Mouse (Mus musculus) hindbrain, embryonic 10.5 days (tissue): ENCODE data around the gene Arsg. TPM values are rescaled to one million over a fixed set of nuclear protein-coding genes. Genes with fewer than 3 reads are reported as not detected.
A peak's percentile ranks its signal among the peaks of the same experiment; 100 is the strongest.

Experiments used
- DNase-seq: peaks from one replicate; pipeline ENCODE4 v3.0.0-alpha.2; 2017; ENCODE audit warnings: low spot score
- H3K27ac ChIP-seq: fragments of 300-500 bp; sonication (generic); 2 replicates; pipeline ENCODE4 v1.5.1; 2016; ENCODE audit warnings: mild to moderate bottlenecking, moderate library complexity
- H3K27me3 ChIP-seq: fragments of 300-500 bp; sonication (generic); 2 replicates; pipeline ENCODE4 v1.6.1; 2016; ENCODE audit warnings: mild to moderate bottlenecking; ENCODE audit not compliant: poor library complexity, insufficient read depth, severe bottlenecking
- H3K36me3 ChIP-seq: fragments of 300-500 bp; sonication (generic); 2 replicates; pipeline ENCODE4 v1.6.1; 2016; ENCODE audit warnings: mild to moderate bottlenecking, moderate library complexity
- H3K4me1 ChIP-seq: fragments of 300-500 bp; sonication (generic); replicated peaks from 2 replicates; pipeline ENCODE4 v1.6.1; 2016; ENCODE audit warnings: mild to moderate bottlenecking
- H3K4me3 ChIP-seq: fragments of 300-500 bp; sonication (generic); 2 replicates; pipeline ENCODE4 v1.5.1; 2016; ENCODE audit warnings: mild to moderate bottlenecking, moderate library complexity
- H3K9me3 ChIP-seq: fragments of 300-500 bp; sonication (generic); 2 replicates; pipeline ENCODE4 v1.6.1; 2016; ENCODE audit warnings: mild to moderate bottlenecking, moderate library complexity
- WGBS: fragments of 180-500 bp; shearing (Covaris S2); methylation state at CpG from one replicate; pipeline ENCODE4 v1.1.7; 2016; 5-methylcytosine and 5-hydroxymethylcytosine counted together
- polyA plus RNA-seq: library from polyadenylated mRNA; unstranded; fragments of >200 nt; fragmentation: Nextera tagmentation; extraction: Ambion mirVana; gene quantifications from 2 replicates; pipeline ENCODE4 v1.2.1, GENCODE M21; 2016

Gene Arsg
- polyA plus RNA-seq, 1 experiment from 2014 or later = 3.8 TPM

DNA sequence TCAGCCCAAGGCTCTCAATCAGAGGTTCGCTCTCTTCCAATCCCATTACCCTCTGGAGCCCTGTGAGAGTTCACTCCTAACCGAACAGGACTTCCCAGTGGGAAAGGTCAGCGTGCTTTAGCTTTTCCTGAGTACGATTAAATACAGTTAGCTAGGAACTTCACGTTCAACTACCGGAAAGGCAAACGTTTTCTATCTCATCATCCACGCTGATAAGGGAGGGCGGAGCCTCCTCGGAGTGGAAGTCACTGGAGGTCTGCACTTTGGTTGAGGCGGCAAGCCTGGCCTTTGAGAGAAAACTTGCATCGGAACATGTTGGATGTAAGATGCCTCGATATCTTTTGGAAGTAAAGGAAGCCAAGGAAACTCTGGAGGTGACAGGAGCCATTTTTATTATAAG lies 113.8 kb downstream of the Arsg start:
- Histone ChIP-seq H3K9me3 (no peaks in the 10 kb centered on the region), H3K27ac (no peak overlapping the region), H3K36me3 (no peaks in the 10 kb centered on the region), H3K4me3 (no peak overlapping the region), H3K27me3 (no peaks in the 10 kb centered on the region), H3K4me1 (peaks cover 27% of the 10 kb centered on the region)
- WGBS = 73% methylated on average over 13 of the region's 13 CpGs
- no peak for DNase-seq

DNA sequence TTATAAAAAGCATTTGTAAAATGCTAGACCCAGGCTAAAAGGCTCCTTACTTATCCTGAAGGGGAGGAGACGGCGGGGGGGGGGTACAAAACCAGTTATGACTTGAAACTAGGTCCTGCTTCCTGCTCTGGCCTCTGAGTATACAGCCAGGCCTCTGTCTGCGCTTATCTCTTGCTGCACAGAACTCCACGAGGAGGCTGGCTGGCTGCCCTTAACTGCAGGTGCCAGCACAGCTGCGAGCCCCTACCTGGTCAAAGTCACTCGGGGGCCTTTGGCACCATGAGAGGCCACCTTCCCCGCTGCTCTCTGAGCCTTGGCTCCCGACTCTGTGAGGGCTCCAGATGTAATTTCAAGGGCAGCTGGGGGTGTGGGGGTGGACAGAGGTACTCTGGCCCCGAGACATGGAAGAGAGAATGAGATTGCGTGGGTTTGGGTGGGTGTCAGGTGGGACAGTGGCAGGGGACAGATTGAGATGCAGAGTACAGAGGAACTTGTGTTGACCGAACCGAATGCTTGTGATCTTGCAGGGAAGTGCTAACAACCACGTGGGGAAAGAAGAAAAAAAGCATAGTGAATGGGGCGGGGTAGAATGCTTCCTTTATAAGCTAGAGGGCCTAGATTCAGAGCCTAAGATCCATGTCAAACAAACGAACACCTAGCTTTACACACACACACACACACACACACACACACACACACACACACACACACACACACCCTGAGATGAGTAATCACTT lies 114.6 kb downstream of the Arsg start:
- no peaks in the 10 kb centered on the region for H3K9me3 ChIP-seq
- peak overlapping the region; percentile 12; the same call in 1 of the 2 replicates for H3K27ac ChIP-seq
- H3K4me1 ChIP-seq = peaks cover 19% of the 10 kb centered on the region
- H3K27me3 ChIP-seq = no peaks in the 10 kb centered on the region
- DNase-seq = no peak
- WGBS = 79% methylated on average over 15 of the region's 15 CpGs
- no peak overlapping the region for H3K4me3 ChIP-seq
- no peaks in the 10 kb centered on the region for H3K36me3 ChIP-seq

DNA sequence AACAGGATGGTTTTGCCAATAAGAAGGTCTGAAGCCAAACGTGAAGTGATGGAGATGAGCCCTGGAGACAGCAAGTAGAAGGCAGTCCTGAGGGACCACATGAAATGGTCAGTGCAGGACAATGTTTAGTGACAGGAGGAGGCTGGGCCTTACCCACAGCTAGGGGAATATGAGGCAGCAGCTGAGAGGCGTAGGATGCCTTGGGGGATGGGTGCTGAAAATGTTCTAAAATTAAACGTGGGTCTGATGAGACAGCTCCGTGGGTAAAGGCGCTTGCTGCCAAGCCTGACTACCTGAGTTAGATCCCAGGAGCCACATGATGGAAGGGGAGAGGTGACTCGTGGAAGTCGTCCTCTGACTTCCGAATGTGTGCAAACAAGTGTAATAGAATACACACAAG lies 116.8 kb downstream of the Arsg start:
- Histone ChIP-seq H3K4me3 (no peak overlapping the region), H3K36me3 (no peaks in the 10 kb centered on the region), H3K4me1 (peaks cover 2% of the 10 kb centered on the region; the same call in 1 of the 2 replicates), H3K9me3 (no peaks in the 10 kb centered on the region), H3K27ac (no peak overlapping the region), H3K27me3 (no peaks in the 10 kb centered on the region)
- no peak for DNase-seq
- 87% methylated on average over 8 of the region's 8 CpGs for WGBS

DNA sequence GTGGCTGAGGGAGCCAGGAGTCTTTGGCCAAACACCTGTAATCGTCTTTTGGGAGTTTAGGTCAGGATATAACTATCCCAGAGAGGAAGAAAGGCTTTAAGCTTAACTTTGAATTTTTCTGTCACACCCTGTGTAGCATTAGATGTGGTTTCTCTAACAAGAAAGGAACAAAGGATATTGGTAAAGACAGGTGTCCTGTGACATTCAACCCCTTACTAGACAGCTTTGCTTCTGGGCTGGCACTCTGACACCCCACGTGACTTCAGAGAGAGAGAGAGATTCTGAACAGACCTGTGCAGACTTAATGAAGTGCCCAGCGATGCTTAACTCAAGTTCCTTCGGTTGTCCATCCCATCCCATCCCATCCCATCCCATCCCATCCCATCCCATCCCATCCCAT lies 118.3 kb downstream of the Arsg start:
- Histone ChIP-seq H3K4me1 (0 out of 2 replicates have a peak, but pooled peaks cover 2% of the 10 kb centered on the region), H3K36me3 (no peaks in the 10 kb centered on the region; the same call in 1 of the 2 replicates), H3K27me3 (no peaks in the 10 kb centered on the region), H3K27ac (no peak overlapping the region), H3K9me3 (no peaks in the 10 kb centered on the region), H3K4me3 (no peak overlapping the region)
- WGBS = 83% methylated on average over 4 of the region's 4 CpGs
- DNase-seq = no peak

DNA sequence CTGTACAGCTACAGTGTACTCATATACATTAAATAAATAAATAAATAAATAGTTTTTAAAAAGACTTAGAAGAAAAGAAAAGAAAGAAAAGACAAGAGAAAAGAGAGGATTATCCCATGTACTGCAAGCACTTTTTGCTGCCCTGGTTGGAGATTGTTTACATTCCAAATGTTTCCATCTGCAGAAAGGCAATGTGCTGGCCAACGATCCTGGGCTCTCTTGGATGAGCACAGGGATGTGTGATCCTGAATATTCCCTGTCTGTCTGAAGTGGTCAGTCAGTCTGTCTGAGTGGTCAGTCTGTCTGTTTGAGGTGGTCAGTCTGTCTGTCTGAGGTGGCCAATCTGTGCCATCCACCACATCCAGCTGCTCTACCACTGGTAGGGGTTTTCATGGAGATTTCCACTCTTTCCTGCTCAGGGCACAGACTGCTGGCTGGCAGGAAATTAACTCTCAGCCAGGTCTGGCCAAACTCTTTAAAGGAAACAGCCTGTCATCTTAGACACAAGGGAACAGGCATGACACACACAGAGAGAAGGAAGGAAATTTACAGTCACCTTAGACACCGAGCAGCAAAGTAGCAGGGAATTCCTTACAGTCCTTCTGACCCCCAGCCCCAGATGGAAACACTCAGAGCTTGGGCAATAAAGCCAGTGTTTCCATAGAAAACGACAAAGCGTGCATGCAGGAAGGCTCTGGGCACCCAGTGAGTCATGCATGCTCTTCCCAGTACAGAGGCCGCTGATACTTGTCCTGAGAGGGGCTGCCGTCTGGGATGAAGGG lies 120.2 kb downstream of the Arsg start:
- Histone ChIP-seq H3K9me3 (no peaks in the 10 kb centered on the region), H3K4me1 (no peaks in the 10 kb centered on the region), H3K27ac (no peak overlapping the region), H3K27me3 (no peaks in the 10 kb centered on the region), H3K4me3 (no peak overlapping the region), H3K36me3 (no peaks in the 10 kb centered on the region; the same call in 1 of the 2 replicates)
- DNase-seq = no peak
- 76% methylated on average over 6 of the region's 6 CpGs for WGBS

DNA sequence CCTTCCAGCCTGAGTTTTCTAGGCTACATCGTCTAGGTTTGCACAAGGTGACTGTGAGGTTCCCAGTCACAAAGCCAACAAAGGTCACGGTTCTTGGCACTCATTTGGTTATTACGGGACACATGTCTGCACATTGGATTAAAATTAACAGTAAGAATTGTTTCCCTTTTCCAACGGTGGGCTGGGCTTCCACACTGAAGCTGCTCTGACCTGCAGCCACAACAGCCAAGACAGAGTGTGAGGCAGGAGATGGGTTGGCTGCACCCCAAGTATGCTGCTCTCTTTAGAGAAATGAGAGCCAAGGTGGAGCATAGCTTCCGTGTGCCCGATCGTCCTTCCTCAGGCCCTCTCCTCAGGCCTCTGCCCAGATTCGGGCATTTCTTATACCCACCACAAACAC lies 121.6 kb downstream of the Arsg start:
- no peaks in the 10 kb centered on the region for H3K4me1 ChIP-seq
- no peaks in the 10 kb centered on the region for H3K9me3 ChIP-seq
- WGBS = 94% methylated on average over 8 of the region's 8 CpGs
- no peak for DNase-seq
- no peak overlapping the region for H3K4me3 ChIP-seq
- no peak overlapping the region for H3K27ac ChIP-seq
- H3K27me3 ChIP-seq = no peaks in the 10 kb centered on the region
- peaks cover 5% of the 10 kb centered on the region for H3K36me3 ChIP-seq

DNA sequence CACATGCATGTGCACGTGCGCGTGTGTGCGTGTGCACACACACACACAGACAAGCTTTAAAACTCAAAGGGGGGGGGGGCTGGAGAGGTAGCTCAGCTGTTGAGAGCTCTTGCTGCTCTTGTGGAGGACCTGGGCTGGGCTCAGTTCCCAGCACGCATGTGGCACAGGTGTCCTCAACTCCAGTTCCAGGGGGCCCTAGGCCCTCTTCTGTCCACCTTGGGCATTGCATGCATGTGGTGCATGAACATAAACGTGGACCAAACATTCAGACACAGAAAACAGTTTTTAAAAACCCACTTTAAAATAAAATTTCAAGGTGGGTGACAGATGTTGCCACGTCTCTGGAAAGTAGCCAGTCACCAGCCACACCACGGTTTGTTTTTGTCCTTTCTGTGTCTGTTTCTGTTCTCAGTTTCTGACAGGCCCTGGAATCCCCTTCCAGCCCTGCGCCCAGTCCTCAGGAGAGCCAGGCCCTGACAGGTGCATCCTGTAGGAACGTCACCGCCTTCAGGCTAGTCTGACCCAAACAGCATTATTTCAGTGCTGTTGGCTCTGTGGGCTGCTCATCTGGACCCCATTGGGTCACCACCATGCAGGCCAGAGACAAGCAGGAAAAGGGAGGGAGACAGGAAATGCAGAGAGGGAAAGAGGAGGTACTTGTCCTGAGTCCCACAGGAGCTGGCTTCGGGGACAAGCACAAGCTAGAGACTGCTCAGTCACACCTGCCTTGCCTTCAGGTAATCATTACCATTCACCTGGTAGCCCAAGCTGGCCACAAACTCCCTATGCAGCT lies 125.8 kb downstream of the Arsg start:
- no peak for DNase-seq
- Histone ChIP-seq H3K36me3 (peaks cover 26% of the 10 kb centered on the region), H3K27me3 (no peaks in the 10 kb centered on the region), H3K27ac (no peak overlapping the region), H3K4me3 (no peak overlapping the region), H3K9me3 (no peaks in the 10 kb centered on the region), H3K4me1 (no peaks in the 10 kb centered on the region)
- WGBS = 84% methylated on average over 12 of the region's 12 CpGs

DNA sequence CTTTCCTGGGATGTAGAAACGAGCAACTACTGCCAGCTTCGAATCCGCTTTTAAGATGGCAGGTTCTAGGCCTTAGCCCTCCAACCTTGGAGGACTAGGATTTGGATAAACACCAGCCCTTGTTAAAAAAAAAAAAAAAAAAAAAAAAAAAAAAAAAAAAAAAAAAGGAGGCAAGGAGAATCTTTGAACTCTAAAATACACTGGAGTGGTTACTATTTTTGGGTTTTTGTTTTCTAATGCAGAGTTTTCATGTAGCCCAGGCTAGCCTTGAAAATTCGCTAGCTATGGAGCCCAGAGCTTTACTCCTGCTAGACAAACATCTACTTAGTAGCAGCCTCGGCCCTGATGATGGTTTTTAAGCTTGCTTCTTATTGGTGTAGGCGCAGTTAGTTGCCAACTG lies 134.4 kb downstream of the Arsg start:
- no peak overlapping the region for H3K4me3 ChIP-seq
- peaks cover 28% of the 10 kb centered on the region for H3K4me1 ChIP-seq
- H3K27me3 ChIP-seq = peaks cover under 1% of the 10 kb centered on the region; the same call in 1 of the 2 replicates
- H3K9me3 ChIP-seq = no peaks in the 10 kb centered on the region
- 84% methylated on average over 6 of the region's 6 CpGs for WGBS
- no peak for DNase-seq
- no peak overlapping the region for H3K27ac ChIP-seq
- H3K36me3 ChIP-seq = peaks cover 9% of the 10 kb centered on the region; the same call in 1 of the 2 replicates

GRCm38 (mm10) chr11:109608976-109609625 lies 135.9 kb downstream of the Arsg start:
- no peak overlapping the region for H3K27ac ChIP-seq
- WGBS = 80% methylated on average over 6 of the region's 6 CpGs

DNA sequence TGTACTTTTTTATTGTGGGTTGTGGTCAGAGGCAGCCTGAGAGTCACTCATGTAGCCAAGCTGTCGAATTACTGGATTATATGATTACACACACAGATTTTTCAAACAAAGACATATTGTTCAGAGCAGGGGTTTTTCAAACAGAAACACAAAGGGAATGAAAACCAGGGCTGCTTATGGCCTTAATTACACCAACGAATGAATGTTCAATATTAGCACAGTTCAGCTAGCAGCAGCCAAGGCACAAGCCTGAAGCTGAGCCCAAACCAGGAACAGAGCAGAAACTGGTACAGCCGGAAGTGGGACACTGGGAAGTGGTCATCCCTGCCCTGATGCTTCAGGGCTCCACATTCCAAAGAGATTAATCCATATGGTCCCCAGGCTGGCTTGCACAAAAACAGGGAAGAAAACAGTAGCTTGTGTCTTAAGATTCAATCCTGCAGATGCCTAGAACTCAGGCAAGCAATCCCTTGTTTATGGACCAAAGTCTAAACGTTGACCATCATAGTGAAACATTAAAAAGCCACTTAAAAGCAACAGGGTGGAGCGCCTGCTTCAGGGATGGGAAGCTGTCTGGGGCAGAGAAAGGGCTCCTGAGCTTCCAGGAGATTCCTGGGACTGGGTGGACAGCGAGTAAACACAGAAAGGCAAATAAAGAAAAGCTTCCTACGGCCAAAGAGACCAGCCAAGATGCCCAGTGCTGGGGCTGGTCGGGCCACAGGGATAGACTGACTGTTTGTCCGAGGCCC lies 137.0 kb downstream of the Arsg start:
- WGBS = 21% methylated on average over 9 of the region's 9 CpGs
- Histone ChIP-seq H3K36me3 (no peaks in the 10 kb centered on the region), H3K4me3 (peak overlapping the region; percentile 81), H3K27me3 (peaks cover 8% of the 10 kb centered on the region), H3K9me3 (no peaks in the 10 kb centered on the region), H3K27ac (peak overlapping the region; percentile 91), H3K4me1 (peaks cover 28% of the 10 kb centered on the region)
- DNase-seq = no peak

More at GRCm38 (mm10) chr11:109608976-109609625, 135.9 kb downstream of the Arsg start:
- Histone ChIP-seq H3K36me3 (no peaks in the 10 kb centered on the region), H3K4me1 (peaks cover 28% of the 10 kb centered on the region), H3K27me3 (peaks cover 8% of the 10 kb centered on the region), H3K4me3 (no peak overlapping the region), H3K9me3 (no peaks in the 10 kb centered on the region)
- no peak for DNase-seq

GRCm38 (mm10) chr11:109610795-109611302 lies 137.7 kb downstream of the Arsg start:
- WGBS = under 1% methylated on average over 26 of the region's 26 CpGs
- Histone ChIP-seq H3K4me3 (peak overlapping the region; percentile 81), H3K27me3 (peaks cover 8% of the 10 kb centered on the region), H3K9me3 (no peaks in the 10 kb centered on the region), H3K4me1 (peaks cover 28% of the 10 kb centered on the region), H3K27ac (peak overlapping the region; percentile 91), H3K36me3 (no peaks in the 10 kb centered on the region)
- no peak for DNase-seq
